Mouse (Mus musculus): Measurements from ENCODE around the gene Gm42906. TPM values are rescaled to one million over a fixed set of nuclear protein-coding genes. Genes with fewer than 3 reads are reported as not detected.

Gene Gm42906
- polyA plus RNA-seq, 1 experiment, result not detected

DNA sequence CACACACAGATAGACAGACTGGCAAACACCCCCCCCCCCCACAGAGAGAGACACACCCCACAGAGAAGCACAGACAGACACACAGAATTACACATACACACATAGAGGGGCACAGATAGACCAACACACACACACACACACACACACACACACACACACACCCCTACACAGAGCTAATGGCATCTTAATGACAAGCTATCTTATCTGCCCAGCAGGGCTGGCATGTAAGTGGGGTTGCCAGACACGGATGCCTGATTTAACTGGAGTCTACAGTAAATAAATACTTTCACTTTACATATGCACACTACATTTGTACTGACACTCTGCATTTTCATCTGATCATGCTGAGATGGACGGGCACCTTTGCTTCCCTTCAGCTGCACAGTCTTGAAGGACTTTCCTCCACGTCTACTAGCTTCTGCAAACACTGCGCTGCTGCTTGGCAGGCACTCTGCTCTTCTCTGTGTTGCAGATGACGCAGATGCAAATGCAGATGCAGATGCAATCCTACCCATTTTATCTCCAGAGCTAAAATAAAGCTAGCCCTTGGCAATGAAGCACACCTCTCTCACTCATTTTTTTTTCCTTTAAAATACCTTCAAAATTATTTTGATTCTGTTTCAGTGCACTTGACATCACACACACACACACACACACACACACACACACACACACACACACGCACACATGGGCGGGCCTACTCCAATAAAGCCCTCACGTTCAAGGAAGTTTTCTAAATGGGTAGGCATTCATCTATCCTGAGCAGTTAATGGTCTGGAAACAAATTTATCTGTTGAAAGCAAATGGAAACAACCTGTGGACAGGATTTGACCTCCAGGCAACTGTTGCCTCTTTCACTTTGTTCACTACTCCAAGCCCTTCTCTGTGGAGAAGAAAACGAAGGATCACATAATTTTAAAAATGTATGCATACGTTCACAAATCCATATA lies 179.0 kb downstream of the Gm42906 start:
- WGBS, result 38% methylated on average over 10 of the region's 10 CpGs
- peak overlapping the region; percentile 12; the same call in 1 of the 2 replicates for H3K27ac ChIP-seq (ENCODE audit: insufficient read depth, low read depth, low read length)
- H3K27me3 ChIP-seq (ENCODE audit: control insufficient read depth, insufficient read depth, low read length), result no peaks in the 10 kb centered on the region
- TF ChIP-seq CTCF (IDR thresholded peaks at IDR 0.05; ENCODE audit: extremely low read depth, insufficient read length, insufficient replicate concordance, low read depth, low read length) (no peak), POLR2A (IDR thresholded peaks at IDR 0.05; ENCODE audit: low read depth, low read length) (no peak)
- H3K36me3 ChIP-seq (ENCODE audit: control insufficient read depth, insufficient read depth, low read length), result no peaks in the 10 kb centered on the region
- no peak overlapping the region for H3K4me3 ChIP-seq (ENCODE audit: low read depth, low read length)
- peaks cover 21% of the 10 kb centered on the region; the same call in 1 of the 2 replicates for H3K4me1 ChIP-seq (ENCODE audit: control insufficient read depth, insufficient read depth, insufficient read length, low read length)

GRCm38 (mm10) chr5:151248084-151248483 lies 179.9 kb downstream of the Gm42906 start:
- Histone ChIP-seq H3K4me1 (ENCODE audit: control insufficient read depth, insufficient read depth, insufficient read length, low read length) (peaks cover 21% of the 10 kb centered on the region; the same call in 1 of the 2 replicates), H3K36me3 (ENCODE audit: control insufficient read depth, insufficient read depth, low read length) (no peaks in the 10 kb centered on the region), H3K27me3 (ENCODE audit: control insufficient read depth, insufficient read depth, low read length) (no peaks in the 10 kb centered on the region), H3K27ac (ENCODE audit: insufficient read depth, low read depth, low read length) (peak overlapping the region; percentile 30; the same call in 1 of the 2 replicates), H3K4me3 (ENCODE audit: low read depth, low read length) (no peak overlapping the region)
- TF ChIP-seq CTCF (IDR thresholded peaks at IDR 0.05; ENCODE audit: extremely low read depth, insufficient read length, insufficient replicate concordance, low read depth, low read length) (no peak), POLR2A (IDR thresholded peaks at IDR 0.05; ENCODE audit: low read depth, low read length) (no peak)
- WGBS, result 65% methylated on average over 2 of the region's 2 CpGs

DNA sequence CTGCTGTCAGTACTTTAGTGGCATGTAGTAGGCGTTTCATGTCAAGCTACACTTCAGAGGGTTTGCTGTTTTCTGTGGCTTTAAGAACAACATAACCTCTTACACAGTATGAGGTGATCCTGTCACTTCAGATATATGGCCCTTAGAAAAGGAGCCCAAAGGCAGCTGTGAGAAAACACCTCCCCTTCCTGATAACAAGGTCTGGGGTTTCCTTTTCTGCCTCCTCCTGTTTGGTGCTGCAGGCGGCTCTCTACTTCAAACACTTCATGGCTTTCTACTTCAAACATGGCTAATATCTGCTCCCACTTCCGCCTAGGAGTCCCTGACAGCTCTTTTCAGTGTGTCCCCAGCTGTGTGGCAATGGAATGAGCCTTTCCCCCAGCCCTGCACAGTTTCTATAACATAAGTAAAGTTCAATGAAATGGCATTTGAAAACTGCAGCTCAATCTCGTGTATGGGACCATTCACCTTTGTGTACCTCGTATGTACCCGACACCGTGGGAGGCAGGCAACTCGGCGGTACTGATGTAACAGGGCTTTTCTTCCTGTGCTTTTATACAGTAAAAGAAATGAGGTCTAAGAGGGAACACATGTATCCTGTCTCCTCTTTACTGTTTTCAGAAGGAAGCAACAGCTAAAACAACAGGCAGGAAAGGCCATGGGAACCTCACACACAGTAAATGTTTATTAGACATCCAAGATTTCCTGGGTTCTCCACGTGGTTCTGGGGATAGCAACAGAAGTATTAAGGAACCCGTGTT lies 180.7 kb downstream of the Gm42906 start:
- no peak overlapping the region for H3K4me3 ChIP-seq (ENCODE audit: low read depth, low read length)
- 11% methylated on average over 11 of the region's 11 CpGs for WGBS
- peak overlapping the region; percentile 30 for H3K27ac ChIP-seq (ENCODE audit: insufficient read depth, low read depth, low read length)
- peaks cover 20% of the 10 kb centered on the region; the same call in 1 of the 2 replicates for H3K4me1 ChIP-seq (ENCODE audit: control insufficient read depth, insufficient read depth, insufficient read length, low read length)
- H3K27me3 ChIP-seq (ENCODE audit: control insufficient read depth, insufficient read depth, low read length), result no peaks in the 10 kb centered on the region
- TF ChIP-seq POLR2A (IDR thresholded peaks at IDR 0.05; ENCODE audit: low read depth, low read length) (no peak), CTCF (IDR thresholded peaks at IDR 0.05; ENCODE audit: extremely low read depth, insufficient read length, insufficient replicate concordance, low read depth, low read length) (no peak)
- no peaks in the 10 kb centered on the region for H3K36me3 ChIP-seq (ENCODE audit: control insufficient read depth, insufficient read depth, low read length)

DNA sequence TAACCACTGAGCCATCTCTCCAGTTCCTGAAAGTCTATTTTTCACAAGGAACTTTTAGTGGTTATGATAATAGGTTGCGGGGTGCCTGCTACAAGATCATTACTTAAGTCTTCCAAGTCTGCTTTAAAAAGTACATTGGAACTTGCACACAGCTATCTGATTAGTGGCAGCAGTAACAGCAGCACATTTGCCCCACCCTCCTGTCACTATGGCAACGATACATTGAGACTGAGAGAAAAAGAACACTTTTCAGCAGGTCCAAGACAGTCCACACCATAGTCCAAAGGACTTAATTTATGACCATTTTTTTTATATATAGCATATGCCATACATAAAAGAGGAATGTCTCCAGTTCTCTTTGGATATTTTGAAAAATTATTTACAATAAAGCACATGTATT lies 181.7 kb downstream of the Gm42906 start:
- H3K27ac ChIP-seq (ENCODE audit: insufficient read depth, low read depth, low read length), result 0 out of 2 replicates have a peak overlapping the region, but pooled peaks have one; percentile 53
- WGBS, result 32% methylated on average over 2 of the region's 2 CpGs
- TF ChIP-seq POLR2A (IDR thresholded peaks at IDR 0.05; ENCODE audit: low read depth, low read length), result no peak
- TF ChIP-seq CTCF (IDR thresholded peaks at IDR 0.05; ENCODE audit: extremely low read depth, insufficient read length, insufficient replicate concordance, low read depth, low read length), result no peak
- no peak overlapping the region for H3K4me3 ChIP-seq (ENCODE audit: low read depth, low read length)
- H3K4me1 ChIP-seq (ENCODE audit: control insufficient read depth, insufficient read depth, insufficient read length, low read length), result peaks cover 16% of the 10 kb centered on the region; the same call in 1 of the 2 replicates
- H3K27me3 ChIP-seq (ENCODE audit: control insufficient read depth, insufficient read depth, low read length), result no peaks in the 10 kb centered on the region
- H3K36me3 ChIP-seq (ENCODE audit: control insufficient read depth, insufficient read depth, low read length), result no peaks in the 10 kb centered on the region

GRCm38 (mm10) chr5:151245571-151245970 lies 182.4 kb downstream of the Gm42906 start:
- TF ChIP-seq POLR2A (IDR thresholded peaks at IDR 0.05; ENCODE audit: low read depth, low read length) (no peak), CTCF (IDR thresholded peaks at IDR 0.05; ENCODE audit: extremely low read depth, insufficient read length, insufficient replicate concordance, low read depth, low read length) (no peak)
- Histone ChIP-seq H3K4me1 (ENCODE audit: control insufficient read depth, insufficient read depth, insufficient read length, low read length) (peaks cover 16% of the 10 kb centered on the region; the same call in 1 of the 2 replicates), H3K36me3 (ENCODE audit: control insufficient read depth, insufficient read depth, low read length) (no peaks in the 10 kb centered on the region), H3K4me3 (ENCODE audit: low read depth, low read length) (no peak overlapping the region), H3K27me3 (ENCODE audit: control insufficient read depth, insufficient read depth, low read length) (no peaks in the 10 kb centered on the region), H3K27ac (ENCODE audit: insufficient read depth, low read depth, low read length) (no peak overlapping the region)
- WGBS, result 29% methylated on average over 5 of the region's 5 CpGs

DNA sequence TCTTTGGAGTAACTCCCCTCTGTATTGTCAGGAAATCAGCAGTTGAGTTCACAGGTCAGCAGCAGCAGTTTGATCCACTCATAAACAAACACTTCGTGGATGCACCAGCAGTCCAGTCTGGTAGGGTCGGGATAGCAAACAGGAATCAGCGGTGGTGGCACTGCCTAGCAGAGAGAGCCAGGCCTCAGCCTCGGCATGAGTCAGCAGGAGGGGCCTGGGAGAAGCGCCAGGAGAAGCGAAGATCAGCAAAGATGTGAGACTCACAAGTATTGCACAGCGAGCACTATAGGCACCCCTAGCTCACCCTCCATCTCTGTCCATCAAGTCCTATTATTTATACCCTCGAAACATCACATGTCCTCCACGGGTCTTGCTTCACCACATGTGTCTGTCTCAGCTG lies 189.2 kb downstream of the Gm42906 start:
- TF ChIP-seq CTCF (IDR thresholded peaks at IDR 0.05; ENCODE audit: extremely low read depth, insufficient read length, insufficient replicate concordance, low read depth, low read length) (no peak), POLR2A (IDR thresholded peaks at IDR 0.05; ENCODE audit: low read depth, low read length) (no peak)
- H3K4me1 ChIP-seq (ENCODE audit: control insufficient read depth, insufficient read depth, insufficient read length, low read length), result no peaks in the 10 kb centered on the region
- no peaks in the 10 kb centered on the region for H3K36me3 ChIP-seq (ENCODE audit: control insufficient read depth, insufficient read depth, low read length)
- WGBS, result 69% methylated on average over 9 of the region's 9 CpGs
- H3K4me3 ChIP-seq (ENCODE audit: low read depth, low read length), result no peak overlapping the region
- H3K27ac ChIP-seq (ENCODE audit: insufficient read depth, low read depth, low read length), result no peak overlapping the region
- H3K27me3 ChIP-seq (ENCODE audit: control insufficient read depth, insufficient read depth, low read length), result no peaks in the 10 kb centered on the region
